Mouse (Mus musculus): Measurements from ENCODE around the gene Cdhr4. TPM values are rescaled to one million over a fixed set of nuclear protein-coding genes. Genes with fewer than 3 reads are reported as not detected.

Gene Cdhr4
- polyA plus RNA-seq, 1 experiment from 2014 or later = 9.6 TPM

GRCm38 (mm10) chr9:107984052-107984753 is 8.1 kb upstream of the Cdhr4 start:
- Histone ChIP-seq H3K27ac (ENCODE audit: low read depth, low read length) (peak overlapping the region; percentile 100), H3K9me3 (ENCODE audit: control insufficient read depth, low read length) (no peaks in the 10 kb centered on the region), H3K27me3 (ENCODE audit: control insufficient read depth, insufficient read depth, low read length) (no peaks in the 10 kb centered on the region), H3K9ac (ENCODE audit: low read depth, low read length) (peak overlapping the region; percentile 79), H3K4me3 (ENCODE audit: low read length) (peak overlapping the region; percentile 53), H3K4me2 (replicated peaks; ENCODE audit: low read depth, low read length) (peak overlapping the region; percentile 45), H3K36me3 (ENCODE audit: control insufficient read depth, insufficient read depth, low read length) (peaks cover 5% of the 10 kb centered on the region; the same call in 1 of the 2 replicates), H3K4me1 (ENCODE audit: control insufficient read depth, insufficient read depth, low read length) (peaks cover 40% of the 10 kb centered on the region)
- WGBS = 34% methylated on average over 19 of the region's 19 CpGs
- ATAC-seq (ENCODE audit: low FRiP score, low TSS enrichment) = no peak

GRCm38 (mm10) chr9:107984754-107985055 is 7.6 kb upstream of the Cdhr4 start:
- Histone ChIP-seq H3K36me3 (ENCODE audit: control insufficient read depth, insufficient read depth, low read length) (peaks cover 5% of the 10 kb centered on the region; the same call in 1 of the 2 replicates), H3K9ac (ENCODE audit: low read depth, low read length) (peak overlapping the region; percentile 79), H3K9me3 (ENCODE audit: control insufficient read depth, low read length) (no peaks in the 10 kb centered on the region), H3K4me2 (replicated peaks; ENCODE audit: low read depth, low read length) (peak overlapping the region; percentile 45), H3K27me3 (ENCODE audit: control insufficient read depth, insufficient read depth, low read length) (no peaks in the 10 kb centered on the region), H3K4me3 (ENCODE audit: low read length) (peak overlapping the region; percentile 53), H3K4me1 (ENCODE audit: control insufficient read depth, insufficient read depth, low read length) (peaks cover 40% of the 10 kb centered on the region), H3K27ac (ENCODE audit: low read depth, low read length) (peak overlapping the region; percentile 100)
- WGBS = 32% methylated on average over 9 of the region's 9 CpGs
- ATAC-seq (ENCODE audit: low FRiP score, low TSS enrichment) = no peak

GRCm38 (mm10) chr9:107985131-107986119 is 6.9 kb upstream of the Cdhr4 start, which contains the start of gene Inka1:
Gene Inka1 (minus strand): TSS chr9:107985879.
- no peaks in the 10 kb centered on the region for H3K9me3 ChIP-seq (ENCODE audit: control insufficient read depth, low read length)
- peaks cover 3% of the 10 kb centered on the region; the same call in 1 of the 2 replicates for H3K36me3 ChIP-seq (ENCODE audit: control insufficient read depth, insufficient read depth, low read length)
- 0% methylated on average over 55 of the region's 58 CpGs for WGBS
- peak within 1 kb of the TSS; percentile 53 for H3K4me3 ChIP-seq (ENCODE audit: low read length)
- peak; percentile 64 for ATAC-seq (ENCODE audit: low FRiP score, low TSS enrichment)
- peaks cover 40% of the 10 kb centered on the region for H3K4me1 ChIP-seq (ENCODE audit: control insufficient read depth, insufficient read depth, low read length)
- peak within 1 kb of the TSS; percentile 45 for H3K4me2 ChIP-seq (replicated peaks; ENCODE audit: low read depth, low read length)
- peak within 1 kb of the TSS; percentile 79 for H3K9ac ChIP-seq (ENCODE audit: low read depth, low read length)
- H3K27ac ChIP-seq (ENCODE audit: low read depth, low read length) = peak within 1 kb of the TSS; percentile 100
- no peaks in the 10 kb centered on the region for H3K27me3 ChIP-seq (ENCODE audit: control insufficient read depth, insufficient read depth, low read length)

GRCm38 (mm10) chr9:107986376-107986775 is 5.9 kb upstream of the Cdhr4 start:
- WGBS = 5% methylated on average over 18 of the region's 18 CpGs
- peak overlapping the region; percentile 53 for H3K4me3 ChIP-seq (ENCODE audit: low read length)
- H3K27me3 ChIP-seq (ENCODE audit: control insufficient read depth, insufficient read depth, low read length) = no peaks in the 10 kb centered on the region
- peak; percentile 25 for ATAC-seq (ENCODE audit: low FRiP score, low TSS enrichment)
- H3K4me1 ChIP-seq (ENCODE audit: control insufficient read depth, insufficient read depth, low read length) = peaks cover 32% of the 10 kb centered on the region
- H3K27ac ChIP-seq (ENCODE audit: low read depth, low read length) = no peak overlapping the region; the same call in 1 of the 2 replicates
- no peaks in the 10 kb centered on the region for H3K9me3 ChIP-seq (ENCODE audit: control insufficient read depth, low read length)
- peak overlapping the region; percentile 79; the same call in 1 of the 2 replicates for H3K9ac ChIP-seq (ENCODE audit: low read depth, low read length)
- H3K36me3 ChIP-seq (ENCODE audit: control insufficient read depth, insufficient read depth, low read length) = peaks cover 3% of the 10 kb centered on the region; the same call in 1 of the 2 replicates
- peak overlapping the region; percentile 45 for H3K4me2 ChIP-seq (replicated peaks; ENCODE audit: low read depth, low read length)

GRCm38 (mm10) chr9:107987950-107988349 is 4.3 kb upstream of the Cdhr4 start:
- Histone ChIP-seq H3K4me3 (ENCODE audit: low read length) (no peak overlapping the region), H3K9ac (ENCODE audit: low read depth, low read length) (no peak overlapping the region), H3K27ac (ENCODE audit: low read depth, low read length) (no peak overlapping the region; the same call in 1 of the 2 replicates), H3K4me1 (ENCODE audit: control insufficient read depth, insufficient read depth, low read length) (peaks cover 17% of the 10 kb centered on the region), H3K4me2 (replicated peaks; ENCODE audit: low read depth, low read length) (no peak overlapping the region), H3K36me3 (ENCODE audit: control insufficient read depth, insufficient read depth, low read length) (peaks cover 3% of the 10 kb centered on the region; the same call in 1 of the 2 replicates), H3K27me3 (ENCODE audit: control insufficient read depth, insufficient read depth, low read length) (no peaks in the 10 kb centered on the region), H3K9me3 (ENCODE audit: control insufficient read depth, low read length) (no peaks in the 10 kb centered on the region)
- WGBS = 66% methylated on average over 3 of the region's 3 CpGs
- ATAC-seq (ENCODE audit: low FRiP score, low TSS enrichment) = no peak

GRCm38 (mm10) chr9:107993013-107993412 is 716 bp downstream of the Cdhr4 start:
- no peaks in the 10 kb centered on the region for H3K4me1 ChIP-seq (ENCODE audit: control insufficient read depth, insufficient read depth, low read length)
- no peak overlapping the region for H3K4me3 ChIP-seq (ENCODE audit: low read length)
- no peak overlapping the region for H3K4me2 ChIP-seq (replicated peaks; ENCODE audit: low read depth, low read length)
- WGBS = 94% methylated on average over 11 of the region's 11 CpGs
- H3K27me3 ChIP-seq (ENCODE audit: control insufficient read depth, insufficient read depth, low read length) = no peaks in the 10 kb centered on the region
- no peak overlapping the region for H3K27ac ChIP-seq (ENCODE audit: low read depth, low read length)
- no peak for ATAC-seq (ENCODE audit: low FRiP score, low TSS enrichment)
- no peaks in the 10 kb centered on the region for H3K9me3 ChIP-seq (ENCODE audit: control insufficient read depth, low read length)
- H3K9ac ChIP-seq (ENCODE audit: low read depth, low read length) = no peak overlapping the region
- no peaks in the 10 kb centered on the region for H3K36me3 ChIP-seq (ENCODE audit: control insufficient read depth, insufficient read depth, low read length)

GRCm38 (mm10) chr9:107994464-107994863 is 2.2 kb downstream of the Cdhr4 start:
- H3K4me3 ChIP-seq (ENCODE audit: low read length) = no peak overlapping the region
- no peak for ATAC-seq (ENCODE audit: low FRiP score, low TSS enrichment)
- H3K9me3 ChIP-seq (ENCODE audit: control insufficient read depth, low read length) = no peaks in the 10 kb centered on the region
- no peaks in the 10 kb centered on the region for H3K36me3 ChIP-seq (ENCODE audit: control insufficient read depth, insufficient read depth, low read length)
- no peak overlapping the region for H3K27ac ChIP-seq (ENCODE audit: low read depth, low read length)
- H3K27me3 ChIP-seq (ENCODE audit: control insufficient read depth, insufficient read depth, low read length) = no peaks in the 10 kb centered on the region
- WGBS = 44% methylated on average over 2 of the region's 2 CpGs
- no peak overlapping the region for H3K4me2 ChIP-seq (replicated peaks; ENCODE audit: low read depth, low read length)
- no peaks in the 10 kb centered on the region for H3K4me1 ChIP-seq (ENCODE audit: control insufficient read depth, insufficient read depth, low read length)
- H3K9ac ChIP-seq (ENCODE audit: low read depth, low read length) = no peak overlapping the region

GRCm38 (mm10) chr9:107995513-107995912 is 3.2 kb downstream of the Cdhr4 start:
- WGBS = 95% methylated on average over 21 of the region's 21 CpGs

More at GRCm38 (mm10) chr9:107995513-107995912, 3.2 kb downstream of the Cdhr4 start:
- Histone ChIP-seq H3K9ac (ENCODE audit: low read depth, low read length) (no peak overlapping the region), H3K4me3 (ENCODE audit: low read length) (no peak overlapping the region), H3K27ac (ENCODE audit: low read depth, low read length) (no peak overlapping the region), H3K36me3 (ENCODE audit: control insufficient read depth, insufficient read depth, low read length) (no peaks in the 10 kb centered on the region), H3K4me2 (replicated peaks; ENCODE audit: low read depth, low read length) (no peak overlapping the region), H3K4me1 (ENCODE audit: control insufficient read depth, insufficient read depth, low read length) (no peaks in the 10 kb centered on the region), H3K27me3 (ENCODE audit: control insufficient read depth, insufficient read depth, low read length) (no peaks in the 10 kb centered on the region), H3K9me3 (ENCODE audit: control insufficient read depth, low read length) (no peaks in the 10 kb centered on the region)
- ATAC-seq (ENCODE audit: low FRiP score, low TSS enrichment) = no peak

Data from kidney, embryonic 14.5 days (tissue).